Mouse (Mus musculus) stomach, postnatal 0 days (tissue): Measurements from ENCODE around the gene Shbg.

ENCODE experiments used
- CTCF ChIP-seq: IDR thresholded peaks from 2 replicates; pipeline ENCODE4 v1.5.1; 2016; ENCODE audit warnings: antibody characterized with exemption, low read depth, mild to moderate bottlenecking, moderate library complexity
- EP300 ChIP-seq: optimal IDR thresholded peaks from 2 replicates; pipeline ENCODE3; 2016; ENCODE audit warnings: antibody characterized with exemption

DNA sequence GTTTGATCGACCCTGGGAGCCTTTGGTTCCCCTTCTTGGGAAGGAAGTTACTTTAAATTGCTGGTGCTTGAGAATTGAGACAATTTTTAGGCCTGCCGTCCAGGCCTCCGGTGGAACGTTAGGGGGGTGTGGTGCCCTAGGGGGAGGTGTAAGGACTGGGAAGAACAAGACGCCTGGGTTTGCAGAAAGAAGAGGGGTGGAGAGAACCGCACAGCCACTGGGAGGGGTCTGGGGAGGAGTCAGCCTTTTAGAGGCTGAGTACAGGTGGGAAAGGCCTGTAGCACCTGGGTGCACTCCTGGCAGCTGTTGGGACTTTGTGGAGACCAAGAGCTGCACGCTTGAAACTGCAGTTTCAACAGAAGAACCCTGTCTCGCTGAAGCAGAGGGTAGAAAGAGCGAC is 37.1 kb upstream of the Shbg start:
- TF ChIP-seq CTCF (no peak), EP300 (no peak)
